Mouse (Mus musculus): ENCODE measurements around the gene Tenm2.

- TF ChIP-seq POLR2A (IDR thresholded peaks at IDR 0.05; ENCODE audit: borderline replicate concordance, low read depth, low read length): no peak
- TF ChIP-seq CTCF (IDR thresholded peaks at IDR 0.05; ENCODE audit: low read depth, low read length): no peak
Observed at GRCm38 (mm10) chr11:37177426-37177825, 58.3 kb downstream of the Tenm2 start.

All from bone marrow macrophage, adult 2 months (primary cell).